Mouse (Mus musculus) cortical plate, adult 2 months (tissue): ENCODE data around the gene Cdk14.

ENCODE experiments used
- CTCF ChIP-seq: fragments of 200-500 bp; IDR thresholded peaks from 2 replicates; pipeline ENCODE4 v1.5.1; 2011; ENCODE audit warnings: mild to moderate bottlenecking, control low read depth, low read length; ENCODE audit not compliant: insufficient read depth; ENCODE audit errors: extremely low read depth
- POLR2A ChIP-seq: fragments of 200-500 bp; IDR thresholded peaks from 2 replicates; pipeline ENCODE4 v1.6.1; 2011; ENCODE audit warnings: mild to moderate bottlenecking, low read length, control low read depth; ENCODE audit not compliant: insufficient read depth; ENCODE audit errors: extremely low read depth

- no peak for TF ChIP-seq POLR2A
- no peak for TF ChIP-seq CTCF
These were observed 618.1 kb downstream of the Cdk14 start for GRCm38 (mm10) chr5:4801971-4802370.
